Mouse (Mus musculus): ENCODE measurements around the gene Nwd2.

DNA sequence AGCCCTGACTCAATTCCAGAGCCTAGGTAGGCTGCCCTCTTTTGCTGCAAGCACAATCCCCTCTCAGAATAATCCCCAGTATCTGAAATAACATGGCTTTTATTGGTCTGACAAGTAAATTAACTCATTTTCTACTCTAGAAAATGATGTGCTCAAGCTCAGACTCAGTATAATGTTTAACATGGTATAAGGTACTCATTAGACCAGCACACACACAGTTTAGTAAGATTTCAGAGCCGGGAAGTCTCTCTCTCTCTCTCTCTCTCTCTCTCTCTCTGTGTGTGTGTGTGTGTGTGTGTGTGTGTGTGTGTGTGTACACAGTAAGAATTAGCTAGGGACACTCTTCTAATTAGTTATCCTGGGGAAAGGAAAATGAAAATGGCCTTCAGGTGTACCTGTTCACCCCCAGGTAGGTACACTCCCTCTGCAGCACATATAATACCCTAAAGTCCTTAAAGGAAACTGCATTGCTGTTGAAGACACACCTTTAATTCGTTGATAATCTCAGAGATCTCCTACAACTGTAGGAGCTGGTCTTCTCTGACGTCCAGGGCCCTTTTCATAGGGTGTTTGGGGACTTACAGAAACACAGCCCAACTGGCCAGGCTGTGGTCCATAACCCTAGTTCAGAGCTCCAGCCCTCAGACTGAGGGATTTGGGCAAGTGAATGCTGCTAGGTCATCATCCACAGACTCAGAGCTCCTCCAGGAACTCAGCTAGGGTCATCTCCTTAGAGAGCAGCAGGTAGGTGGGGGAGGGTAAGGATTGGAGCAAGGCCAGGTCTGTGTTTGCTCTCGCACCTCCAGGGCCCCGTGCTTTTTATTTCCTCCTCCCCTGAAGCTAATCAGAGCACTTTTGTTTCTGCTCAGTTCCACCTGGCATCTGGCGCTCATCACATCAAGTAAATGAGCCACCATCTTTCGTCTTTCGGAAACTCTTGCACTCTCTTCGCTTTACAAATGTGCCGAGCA, 174.7 kb downstream of the Nwd2 start:
- TF ChIP-seq POLR2A (IDR thresholded peaks at IDR 0.05; ENCODE audit: borderline replicate concordance, extremely low read depth, insufficient read depth, insufficient read length, poor library complexity, severe bottlenecking) = no peak
- TF ChIP-seq CTCF (IDR thresholded peaks at IDR 0.05; ENCODE audit: borderline replicate concordance, extremely low read depth, insufficient read depth, insufficient read length) = no peak

Data from brain, embryonic 14.5 days (tissue).